Comparison of ENCODE assay signal across 8 mouse cellular contexts in the genomic region with DNA sequence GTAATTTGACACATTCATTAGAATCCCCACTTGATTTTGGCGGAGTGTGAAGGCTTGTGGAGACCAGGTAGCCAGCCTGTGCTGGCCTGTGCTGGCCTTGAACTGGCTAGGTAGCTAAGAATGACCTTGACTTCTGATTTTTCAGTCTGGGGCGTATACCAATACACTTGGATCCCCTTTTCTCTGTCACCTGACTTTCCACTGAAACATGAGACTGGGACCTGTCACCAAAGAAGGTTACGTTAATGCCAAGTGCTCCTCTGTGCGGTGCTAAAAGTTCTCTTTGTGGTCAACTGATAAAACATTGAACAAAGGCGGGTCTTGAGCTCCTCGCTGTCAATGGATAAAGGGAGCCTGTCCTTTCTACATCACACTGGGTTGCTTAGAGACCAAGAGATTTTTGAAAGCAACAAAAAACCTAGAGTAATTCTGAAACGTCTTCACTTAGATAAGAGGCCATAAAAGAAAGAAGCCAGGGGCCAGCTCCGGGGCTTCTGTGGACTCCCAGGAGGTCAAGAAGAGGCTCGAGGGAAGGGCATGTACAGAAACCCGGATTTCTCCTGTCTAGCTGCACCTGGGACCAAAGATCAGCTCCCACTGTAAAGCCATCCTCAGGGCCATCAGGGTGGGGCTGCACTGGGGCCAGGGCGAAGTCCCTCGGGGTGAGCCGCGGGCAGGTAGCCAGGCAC.
DNase-seq lines count a peak whose midpoint lies in the region; ATAC-seq and TF ChIP-seq lines count a peak whose summit lies in the region.

No protein-coding gene starts in this region.

- H3K27ac ChIP-seq in forebrain, embryonic 10.5 days, result peak overlapping the region; percentile 84
- H3K27ac ChIP-seq in intestine, embryonic 16.5 days (ENCODE audit: low read length), result peak overlapping the region; percentile 91
- peak overlapping the region; percentile 86 for H3K27ac ChIP-seq in midbrain, embryonic 10.5 days (replicated peaks)
- no peak overlapping the region for H3K27ac ChIP-seq in cerebellum, adult 2 months (ENCODE audit: insufficient read depth, low read length)

- TF ChIP-seq POLR2A in cerebellum, adult 2 months (IDR thresholded peaks at IDR 0.05; ENCODE audit: borderline replicate concordance, insufficient read depth, low read length), result no peak

- WGBS in forebrain, embryonic 10.5 days, result 11% methylated on average over 14 of the region's 14 CpGs
- WGBS in intestine, embryonic 16.5 days, result 22% methylated on average over 14 of the region's 14 CpGs
- WGBS in midbrain, embryonic 10.5 days, result 6% methylated on average over 14 of the region's 14 CpGs
- 38% methylated on average over 14 of the region's 14 CpGs for WGBS in cerebellum, adult 2 months

- no peaks in the 10 kb centered on the region for H3K36me3 ChIP-seq in forebrain, embryonic 10.5 days (replicated peaks)
- no peaks in the 10 kb centered on the region for H3K36me3 ChIP-seq in intestine, embryonic 16.5 days (ENCODE audit: control insufficient read depth, insufficient read depth, low read length)
- no peaks in the 10 kb centered on the region for H3K36me3 ChIP-seq in midbrain, embryonic 10.5 days

- peak overlapping the region; percentile 70 for H3K9ac ChIP-seq in intestine, embryonic 16.5 days (ENCODE audit: low read depth, low read length)

- no peak; the same call in 1 of the 2 replicates for ATAC-seq in intestine, embryonic 16.5 days

- H3K27me3 ChIP-seq in forebrain, embryonic 10.5 days (ENCODE audit: poor library complexity, severe bottlenecking), result peaks cover 72% of the 10 kb centered on the region
- no peaks in the 10 kb centered on the region for H3K27me3 ChIP-seq in intestine, embryonic 16.5 days (replicated peaks; ENCODE audit: control insufficient read depth, insufficient read depth, low read length)
- peaks cover 76% of the 10 kb centered on the region for H3K27me3 ChIP-seq in midbrain, embryonic 10.5 days (ENCODE audit: low read depth, poor library complexity, severe bottlenecking)
- H3K27me3 ChIP-seq in cerebellum, adult 2 months (ENCODE audit: control insufficient read depth, insufficient read depth, low read length), result no peaks in the 10 kb centered on the region

- no peaks in the 10 kb centered on the region for H3K9me3 ChIP-seq in forebrain, embryonic 10.5 days
- H3K9me3 ChIP-seq in intestine, embryonic 16.5 days (ENCODE audit: control insufficient read depth, low read length), result no peaks in the 10 kb centered on the region
- H3K9me3 ChIP-seq in midbrain, embryonic 10.5 days (replicated peaks), result no peaks in the 10 kb centered on the region

- peak overlapping the region; percentile 55 for H3K4me3 ChIP-seq in forebrain, embryonic 10.5 days
- H3K4me3 ChIP-seq in intestine, embryonic 16.5 days (ENCODE audit: low read length), result peak overlapping the region; percentile 43
- peak overlapping the region; percentile 57 for H3K4me3 ChIP-seq in midbrain, embryonic 10.5 days
- no peak overlapping the region for H3K4me3 ChIP-seq in cerebellum, adult 2 months (replicated peaks; ENCODE audit: insufficient read depth, low read depth, low read length)

- intact Hi-C loops in heart, postnatal 25 days (cut with DNase I), result loop anchor here (5.0 kb wide), 1 partner anchor 90 kb away; no protein-coding TSS in a partner anchor

- peak; percentile 87 for DNase-seq in heart, adult 11 months
- DNase-seq in heart, postnatal 25 days (ENCODE audit: low spot score), result no peak
- no peak for DNase-seq in forebrain, embryonic 10.5 days (ENCODE audit: extremely low spot score, low spot score)
- no peak for DNase-seq in midbrain, embryonic 10.5 days (ENCODE audit: low spot score)
- no peak for DNase-seq in cerebellum, adult 2 months
- no peak for DNase-seq in left cerebral cortex, adult 11 months (ENCODE audit: low spot score)
- DNase-seq in urinary bladder, adult 18-20 months (ENCODE audit: low spot score in 2 of 2), result no peak

- peaks cover 39% of the 10 kb centered on the region for H3K4me1 ChIP-seq in forebrain, embryonic 10.5 days
- H3K4me1 ChIP-seq in intestine, embryonic 16.5 days (ENCODE audit: control insufficient read depth, insufficient read depth, low read length), result peaks cover 7% of the 10 kb centered on the region; the same call in 1 of the 2 replicates
- peaks cover 43% of the 10 kb centered on the region for H3K4me1 ChIP-seq in midbrain, embryonic 10.5 days
- H3K4me1 ChIP-seq in cerebellum, adult 2 months (ENCODE audit: control insufficient read depth, insufficient read depth, low read length), result no peaks in the 10 kb centered on the region

- peak overlapping the region; percentile 67 for H3K4me2 ChIP-seq in intestine, embryonic 16.5 days (ENCODE audit: low read depth, low read length)

- no peak for TF ChIP-seq CTCF in cerebellum, adult 2 months (IDR thresholded peaks at IDR 0.05; ENCODE audit: borderline replicate concordance, insufficient read depth, low read depth, low read length)
